Mouse (Mus musculus) layer of hippocampus, postnatal 25 days (tissue): ENCODE measurements around the gene Olfr741. TPM values are rescaled to one million over a fixed set of nuclear protein-coding genes. Genes with fewer than 3 reads are reported as not detected.

Experiments used
- DNase-seq, 2 experiments: peaks; one replicate each; pipeline ENCODE4 v3.0.0; 2022; ENCODE audit warnings: mixed read lengths in 2 of 2, low spot score in 1 of 2; ENCODE audit errors: extremely low spot score in 1 of 2
- total RNA-seq, 2 experiments: library from RNA; stranded (reverse); gene quantifications; 2 replicates each; pipeline ENCODE4 v1.2.3; 2021

Gene Olfr741
- total RNA-seq = not detected

- no peak for DNase-seq
These were observed at the start of gene Olfr741 for GRCm38 (mm10) chr14:50472438-50472837. Olfr741 (plus strand) TSS chr14:50472738.

- DNase-seq = no peak
These were observed 27.3 kb upstream of the Olfr741 start, which contains the start of gene Olfr740 for GRCm38 (mm10) chr14:50445245-50445644. Olfr740 (plus strand) TSS chr14:50445545.

DNA sequence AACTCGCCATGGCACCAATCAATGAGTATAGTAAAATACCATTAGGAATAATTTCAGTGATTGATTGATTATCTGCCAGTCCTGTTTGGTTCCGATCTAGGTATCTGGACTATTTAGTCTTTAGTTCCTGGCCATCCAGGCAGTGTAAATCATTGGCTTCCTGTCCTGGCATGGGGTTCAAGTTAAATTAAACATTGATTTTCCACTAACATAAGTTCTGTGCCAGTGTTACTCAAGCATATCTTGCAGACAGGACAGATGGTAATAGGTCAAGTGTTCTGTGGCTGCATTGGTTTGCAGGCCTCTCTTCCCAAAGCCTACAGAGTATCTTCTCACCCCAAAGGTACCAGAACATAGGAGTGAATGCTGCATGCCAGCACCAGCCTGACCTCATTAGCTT is 5.9 kb downstream of the Olfr741 start:
- no peak for DNase-seq

GRCm38 (mm10) chr14:50503300-50503699 is 30.8 kb downstream of the Olfr741 start, which contains the start of gene Olfr742:
Olfr742 (plus strand) TSS chr14:50503600.
- DNase-seq = no peak

- DNase-seq = no peak
These were observed 49.0 kb downstream of the Olfr741 start, which contains the start of gene Olfr743 for GRCm38 (mm10) chr14:50521539-50521938. Olfr743 (plus strand) TSS chr14:50521839.

Other genes with a start within 250 kb of the Olfr741 start
- not detected for gene Olfr731, start 230.9 kb upstream of the Olfr741 start, total RNA-seq
- not detected for gene Olfr732, start 188.5 kb upstream of the Olfr741 start, total RNA-seq
- gene Olfr733, start 171.2 kb upstream of the Olfr741 start, total RNA-seq = not detected
- gene Olfr734, start 146.0 kb upstream of the Olfr741 start, total RNA-seq = not detected
- not detected for gene Olfr735, start 123.9 kb upstream of the Olfr741 start, total RNA-seq
- not detected for gene Tlr11, start 114.8 kb upstream of the Olfr741 start, total RNA-seq
- gene Olfr736, start 91.6 kb upstream of the Olfr741 start, total RNA-seq = not detected
- not detected for gene Olfr738, start 65.2 kb upstream of the Olfr741 start, total RNA-seq
- not detected for gene Olfr739, start 54.1 kb upstream of the Olfr741 start, total RNA-seq
- gene Olfr740, start 27.2 kb upstream of the Olfr741 start, total RNA-seq = not detected
- gene Olfr742, start 30.9 kb downstream of the Olfr741 start, total RNA-seq = not detected
- not detected for gene Olfr743, start 49.1 kb downstream of the Olfr741 start, total RNA-seq
- gene Olfr744, start 142.1 kb downstream of the Olfr741 start, total RNA-seq = not detected
- not detected for gene Olfr745, start 166.7 kb downstream of the Olfr741 start, total RNA-seq
- gene Olfr746, start 174.3 kb downstream of the Olfr741 start, total RNA-seq = not detected
- gene Olfr747, start 220.5 kb downstream of the Olfr741 start, total RNA-seq = not detected
- gene Olfr748, start 234.6 kb downstream of the Olfr741 start, total RNA-seq = not detected